Mouse (Mus musculus): ENCODE results near the gene Wwtr1. TPM values are rescaled to one million over a fixed set of nuclear protein-coding genes. Genes with fewer than 3 reads are reported as not detected.
A peak's percentile ranks its signal among the peaks of the same experiment; 100 is the strongest.

Gene Wwtr1
- 23.6 and 25.1 TPM in 2 replicates for polyA plus RNA-seq (2015; fragmentation: Nextera tagmentation; extraction: Ambion mirVana)

DNA sequence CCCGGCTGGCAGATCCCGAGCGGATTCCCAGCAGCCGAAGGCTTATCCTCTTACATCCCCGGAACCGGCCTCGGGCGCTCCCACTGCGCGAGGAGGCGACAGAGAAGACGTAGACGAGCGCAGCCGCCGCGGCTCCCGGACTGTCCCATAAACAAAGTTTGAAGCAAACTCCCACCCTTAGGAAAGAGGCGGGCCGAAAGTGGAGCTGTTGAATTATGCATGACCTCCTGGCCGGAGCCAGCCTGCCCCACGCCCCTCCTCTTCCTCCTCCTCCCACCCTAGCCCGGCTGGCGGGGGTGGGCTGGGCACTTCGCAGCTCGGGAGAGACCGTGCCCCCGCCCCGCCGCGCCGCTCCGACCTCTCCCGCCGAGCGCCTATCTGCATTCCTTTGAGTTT is at the start of gene Wwtr1:
Wwtr1 (minus strand) TSS at position 251 of the 396 bp plus-strand sequence.
- Histone ChIP-seq H3K27me3 (no peaks in the 10 kb centered on the region), H3K4me3 (peak within 1 kb of the TSS; percentile 90), H3K36me3 (peaks cover 1% of the 10 kb centered on the region; the same call in 1 of the 2 replicates), H3K4me1 (peaks cover 27% of the 10 kb centered on the region), H3K27ac (peak within 1 kb of the TSS; percentile 95), H3K4me2 (peak within 1 kb of the TSS; percentile 61), H3K9ac (peak within 1 kb of the TSS; percentile 91), H3K9me3 (no peaks in the 10 kb centered on the region)
- WGBS, result under 1% methylated on average over 30 of the region's 36 CpGs
- ATAC-seq (ENCODE audit: borderline replicate concordance, extremely low read depth, low FRiP score, low TSS enrichment), result peak; percentile 96

DNA sequence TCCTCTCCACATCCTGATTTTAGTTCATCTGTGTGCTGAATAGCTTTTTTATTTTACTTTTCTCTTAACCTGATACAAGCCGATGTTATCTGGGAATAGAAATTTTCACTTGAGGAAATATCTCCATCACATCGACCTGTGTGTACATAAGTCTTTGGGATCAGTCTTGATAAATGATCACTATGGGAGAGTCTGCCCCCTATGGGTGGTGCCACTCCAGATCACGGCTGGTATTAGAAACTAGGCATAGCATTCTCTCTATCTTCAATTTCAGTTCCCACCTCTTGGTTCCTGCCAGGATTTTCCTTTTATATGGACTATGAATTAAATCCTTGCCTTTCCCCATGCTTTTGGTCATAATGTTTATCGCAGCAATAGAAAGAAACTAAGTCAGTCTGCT is 44.0 kb upstream of the Wwtr1 start:
- Histone ChIP-seq H3K27ac (no peak overlapping the region), H3K27me3 (no peaks in the 10 kb centered on the region), H3K36me3 (no peaks in the 10 kb centered on the region), H3K9me3 (no peaks in the 10 kb centered on the region), H3K9ac (no peak overlapping the region), H3K4me1 (no peaks in the 10 kb centered on the region), H3K4me3 (no peak overlapping the region), H3K4me2 (no peak overlapping the region)
- whole genome bisulfite sequencing, result 63% methylated on average over 4 of the region's 4 CpGs
- ATAC-seq (ENCODE audit: borderline replicate concordance, extremely low read depth, low FRiP score, low TSS enrichment), result no peak

DNA sequence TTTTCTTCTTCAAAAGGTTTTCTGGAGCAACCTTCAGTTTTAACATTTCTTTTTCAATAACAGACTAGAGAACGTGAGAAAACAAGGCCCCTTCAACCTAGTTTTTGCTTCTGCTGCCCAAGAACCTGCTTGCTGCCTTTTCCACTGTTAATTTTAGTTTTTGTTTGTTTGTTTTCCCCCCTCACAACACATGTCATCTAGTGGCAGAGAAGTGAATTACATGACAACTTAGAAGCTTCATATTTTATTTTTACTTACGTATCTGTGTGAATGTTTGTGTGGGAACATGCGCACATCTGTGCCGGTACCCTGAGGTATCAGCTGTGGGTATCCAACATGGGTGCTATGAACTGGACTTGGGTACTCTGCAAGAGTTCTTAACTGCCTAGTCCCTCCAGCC is 39.9 kb upstream of the Wwtr1 start:
- Histone ChIP-seq H3K9me3 (no peaks in the 10 kb centered on the region), H3K4me2 (no peak overlapping the region), H3K36me3 (no peaks in the 10 kb centered on the region), H3K4me3 (no peak overlapping the region), H3K27ac (no peak overlapping the region), H3K9ac (no peak overlapping the region), H3K27me3 (no peaks in the 10 kb centered on the region), H3K4me1 (no peaks in the 10 kb centered on the region)
- no peak for ATAC-seq (ENCODE audit: borderline replicate concordance, extremely low read depth, low FRiP score, low TSS enrichment)
- WGBS, result 90% methylated on average over 4 of the region's 4 CpGs

DNA sequence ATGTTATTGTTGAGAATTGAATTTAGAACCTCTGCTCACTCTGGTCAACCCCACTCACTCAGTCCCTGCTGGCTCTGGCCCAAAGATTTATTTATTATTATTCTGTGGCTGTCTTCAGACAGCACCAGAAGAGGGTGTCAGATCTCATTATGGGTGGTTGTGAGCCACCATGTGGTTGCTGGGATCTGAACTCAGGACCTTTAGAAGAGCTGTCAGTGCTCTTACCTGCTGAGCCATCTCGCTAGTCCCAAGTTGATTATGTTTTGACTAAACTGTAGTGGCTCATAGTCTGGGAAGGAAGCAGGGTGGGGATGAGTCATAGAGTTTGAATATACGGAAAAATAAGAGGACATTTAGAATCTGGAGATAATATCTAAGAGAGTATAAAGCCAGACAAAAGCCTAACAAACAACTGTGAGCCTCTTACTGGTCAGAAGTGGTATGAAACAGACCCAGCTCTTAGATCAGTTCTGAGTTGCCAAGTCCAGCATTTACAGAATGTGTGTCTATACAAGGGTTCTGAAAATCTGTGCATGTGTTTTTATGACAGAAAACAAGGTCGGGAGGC is 36.8 kb upstream of the Wwtr1 start:
- Histone ChIP-seq H3K4me3 (no peak overlapping the region), H3K36me3 (no peaks in the 10 kb centered on the region), H3K4me1 (no peaks in the 10 kb centered on the region), H3K27me3 (no peaks in the 10 kb centered on the region), H3K9ac (no peak overlapping the region), H3K9me3 (no peaks in the 10 kb centered on the region), H3K4me2 (no peak overlapping the region), H3K27ac (no peak overlapping the region)
- ATAC-seq (ENCODE audit: borderline replicate concordance, extremely low read depth, low FRiP score, low TSS enrichment), result no peak
- WGBS, result 63% methylated on average over 3 of the region's 3 CpGs

DNA sequence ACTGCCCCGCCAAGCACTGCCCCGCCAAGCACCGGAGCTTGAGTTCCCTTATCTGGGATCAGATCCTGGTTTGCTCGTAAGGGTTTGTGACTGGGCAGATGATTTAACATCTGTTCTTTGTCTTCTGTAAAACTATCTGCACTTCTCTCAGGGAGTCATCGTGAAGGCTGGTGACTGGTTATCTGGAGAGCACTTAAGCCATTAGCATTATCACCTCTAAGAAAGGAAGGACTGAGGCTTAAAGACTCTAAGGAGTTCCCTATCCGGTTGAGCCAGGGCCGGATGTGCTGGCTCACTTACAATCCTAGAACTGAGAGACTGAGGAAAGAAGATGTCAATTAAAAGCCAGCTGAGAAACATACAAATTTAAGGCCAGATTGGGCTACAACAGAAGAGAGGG is 36.1 kb upstream of the Wwtr1 start:
- no peak overlapping the region for H3K9ac ChIP-seq
- no peak overlapping the region for H3K4me2 ChIP-seq
- no peak overlapping the region for H3K27ac ChIP-seq
- no peaks in the 10 kb centered on the region for H3K9me3 ChIP-seq
- 55% methylated on average over 7 of the region's 7 CpGs for WGBS
- ATAC-seq (ENCODE audit: borderline replicate concordance, extremely low read depth, low FRiP score, low TSS enrichment), result no peak
- no peak overlapping the region for H3K4me3 ChIP-seq
- no peaks in the 10 kb centered on the region for H3K4me1 ChIP-seq
- H3K27me3 ChIP-seq, result no peaks in the 10 kb centered on the region
- no peaks in the 10 kb centered on the region for H3K36me3 ChIP-seq

DNA sequence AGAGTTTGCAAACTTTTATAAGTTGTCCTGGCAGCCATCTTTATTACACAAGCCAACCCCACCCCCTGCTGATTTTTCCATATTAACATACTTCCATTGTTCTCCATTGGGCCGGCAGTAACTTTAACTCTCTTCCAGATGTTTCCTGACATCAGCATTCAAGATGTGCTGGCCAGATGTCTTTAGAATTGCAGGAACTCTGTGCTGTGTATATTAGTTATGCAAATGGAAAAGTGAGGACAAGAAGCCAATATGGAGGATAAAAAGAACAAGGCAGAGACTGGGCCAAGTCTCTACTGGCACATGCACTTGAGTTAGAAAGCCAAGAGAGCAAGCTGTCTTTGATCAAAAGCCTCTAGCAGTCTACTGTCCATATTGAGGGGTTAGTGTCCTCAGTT is 28.9 kb upstream of the Wwtr1 start:
- Histone ChIP-seq H3K36me3 (no peaks in the 10 kb centered on the region), H3K4me1 (0 out of 2 replicates have a peak, but pooled peaks cover 3% of the 10 kb centered on the region), H3K9ac (no peak overlapping the region), H3K4me2 (no peak overlapping the region), H3K27ac (no peak overlapping the region), H3K4me3 (no peak overlapping the region), H3K27me3 (no peaks in the 10 kb centered on the region), H3K9me3 (no peaks in the 10 kb centered on the region)
- ATAC-seq (ENCODE audit: borderline replicate concordance, extremely low read depth, low FRiP score, low TSS enrichment), result peak; percentile 73; the same call in 1 of the 2 replicates
- 39% methylated on average over 1 of the region's 1 CpGs for WGBS

DNA sequence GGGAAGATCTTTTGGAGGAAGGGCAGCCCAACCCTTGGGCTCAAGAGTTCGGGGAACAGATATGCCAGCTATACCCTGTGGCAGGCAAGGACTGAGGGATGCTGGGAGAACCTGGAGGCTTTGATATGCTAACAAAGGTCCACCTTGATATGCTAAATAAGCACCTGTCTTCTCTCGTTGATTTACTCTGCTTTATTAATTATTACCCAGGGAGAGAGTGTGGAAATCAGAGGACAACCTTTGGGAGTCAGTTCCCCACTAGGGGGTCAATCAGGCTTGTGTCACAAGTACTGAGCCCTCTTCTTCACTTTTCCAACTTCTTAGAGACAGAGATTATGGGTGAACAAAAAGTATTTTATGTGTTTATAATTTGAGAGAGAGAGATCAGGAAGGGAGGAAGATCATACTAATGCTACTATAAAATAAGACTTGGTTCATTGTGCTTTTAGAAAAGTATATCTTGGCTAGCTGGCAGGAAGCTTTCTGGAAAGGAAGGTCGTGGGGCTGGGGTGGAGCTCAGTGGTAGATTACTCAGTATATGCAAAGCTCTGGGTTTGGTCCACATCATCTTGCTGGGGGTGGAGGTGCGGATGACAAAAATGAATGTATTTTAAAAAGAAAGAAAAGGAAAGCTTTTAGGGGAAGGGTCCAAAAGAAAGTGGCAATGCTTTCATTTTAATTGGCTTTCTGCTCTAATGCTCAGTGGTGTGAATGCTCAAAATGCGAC is 28.3 kb upstream of the Wwtr1 start:
- no peaks in the 10 kb centered on the region for H3K36me3 ChIP-seq
- H3K27ac ChIP-seq, result no peak overlapping the region
- ATAC-seq (ENCODE audit: borderline replicate concordance, extremely low read depth, low FRiP score, low TSS enrichment), result no peak
- no peak overlapping the region for H3K4me2 ChIP-seq
- H3K27me3 ChIP-seq, result no peaks in the 10 kb centered on the region
- H3K9me3 ChIP-seq, result no peaks in the 10 kb centered on the region
- H3K9ac ChIP-seq, result no peak overlapping the region
- H3K4me3 ChIP-seq, result no peak overlapping the region
- H3K4me1 ChIP-seq, result 0 out of 2 replicates have a peak, but pooled peaks cover 3% of the 10 kb centered on the region
- 52% methylated on average over 5 of the region's 5 CpGs for WGBS

DNA sequence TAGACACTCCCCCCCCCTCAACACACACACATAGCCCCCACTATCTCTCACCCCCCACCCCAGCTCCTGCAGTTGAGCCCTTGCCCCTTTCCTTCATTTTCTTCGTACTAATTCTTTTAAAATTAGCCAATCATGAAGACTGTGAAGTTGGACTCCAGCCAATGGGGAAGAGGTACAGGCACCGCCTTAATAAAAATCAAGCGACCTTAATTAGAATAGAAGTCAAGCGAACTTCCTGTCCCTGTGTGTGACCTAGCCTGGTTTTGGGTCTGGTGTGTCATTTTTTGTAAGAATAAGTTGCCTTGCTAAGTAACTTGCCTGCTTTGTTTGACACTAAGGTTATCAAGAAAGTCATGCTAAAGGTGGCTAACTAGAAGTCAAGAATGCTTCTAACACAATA is 26.9 kb upstream of the Wwtr1 start:
- ATAC-seq (ENCODE audit: borderline replicate concordance, extremely low read depth, low FRiP score, low TSS enrichment), result no peak
- Histone ChIP-seq H3K4me1 (0 out of 2 replicates have a peak, but pooled peaks cover 3% of the 10 kb centered on the region), H3K4me3 (no peak overlapping the region), H3K36me3 (no peaks in the 10 kb centered on the region), H3K4me2 (no peak overlapping the region), H3K27ac (no peak overlapping the region), H3K27me3 (no peaks in the 10 kb centered on the region), H3K9me3 (no peaks in the 10 kb centered on the region), H3K9ac (no peak overlapping the region)
- WGBS, result 69% methylated on average over 4 of the region's 4 CpGs

DNA sequence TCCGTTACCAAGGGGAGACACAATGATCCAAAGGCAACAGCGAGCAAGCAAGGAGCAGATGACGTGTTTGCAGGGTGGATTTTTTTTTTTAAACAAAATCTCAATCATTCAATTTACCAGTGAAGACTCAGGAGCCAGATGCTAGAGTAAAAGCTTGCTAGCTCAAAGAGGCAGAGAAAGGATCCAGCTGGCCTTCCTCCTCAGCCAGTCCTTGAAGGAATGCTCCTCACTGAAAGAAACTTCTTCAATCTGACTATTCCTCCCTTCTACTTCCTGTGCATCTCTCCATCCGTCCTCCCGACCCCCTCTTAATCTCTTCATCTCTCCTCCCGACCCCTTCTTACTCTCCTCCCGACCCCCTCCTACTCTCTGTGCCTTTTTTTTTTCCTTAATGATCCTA is 20.9 kb upstream of the Wwtr1 start:
- Histone ChIP-seq H3K27me3 (no peaks in the 10 kb centered on the region), H3K9me3 (no peaks in the 10 kb centered on the region), H3K4me1 (no peaks in the 10 kb centered on the region), H3K4me3 (no peak overlapping the region), H3K4me2 (no peak overlapping the region), H3K36me3 (no peaks in the 10 kb centered on the region), H3K9ac (no peak overlapping the region), H3K27ac (no peak overlapping the region)
- no peak for ATAC-seq (ENCODE audit: borderline replicate concordance, extremely low read depth, low FRiP score, low TSS enrichment)
- 30% methylated on average over 7 of the region's 7 CpGs for WGBS

DNA sequence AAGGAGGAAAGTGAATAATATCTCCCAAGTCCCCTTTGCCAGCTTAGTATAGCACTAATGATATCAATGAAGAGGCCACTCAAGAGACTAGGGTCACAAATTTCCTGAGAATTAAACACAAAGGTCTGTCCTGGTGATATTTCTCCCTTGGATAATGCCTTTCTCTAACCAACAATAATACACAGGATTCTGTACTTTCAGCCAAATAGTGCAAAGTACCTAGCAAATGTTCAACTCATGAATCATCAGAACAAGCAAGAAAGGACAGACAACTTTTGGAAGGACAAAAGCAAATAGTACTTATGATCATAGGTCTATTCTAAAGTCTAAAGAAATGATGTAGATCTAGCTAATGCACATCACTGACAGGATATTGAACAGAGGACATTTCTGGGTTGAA is 19.8 kb upstream of the Wwtr1 start:
- H3K9me3 ChIP-seq, result no peaks in the 10 kb centered on the region
- ATAC-seq (ENCODE audit: borderline replicate concordance, extremely low read depth, low FRiP score, low TSS enrichment), result no peak

DNA sequence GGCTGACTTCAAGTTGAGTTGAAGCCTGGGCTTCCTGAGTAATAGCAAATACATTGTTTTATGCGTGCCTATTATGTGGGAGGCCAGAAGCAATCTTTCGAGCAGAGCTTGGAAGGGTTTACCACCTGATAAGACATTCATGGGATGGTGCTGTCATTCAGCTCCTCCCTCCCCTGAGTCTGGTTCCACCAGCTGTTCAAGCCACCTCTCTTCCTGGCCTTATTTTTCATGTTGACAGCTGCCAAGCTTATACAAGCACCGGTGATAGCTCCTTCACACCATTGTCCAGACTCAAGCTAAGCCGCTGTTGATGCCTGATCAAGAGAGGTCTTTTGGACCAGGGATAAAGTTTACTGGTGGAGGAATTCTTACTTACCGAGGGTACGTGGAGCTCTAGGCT is 10.3 kb upstream of the Wwtr1 start:
- Histone ChIP-seq H3K36me3 (no peaks in the 10 kb centered on the region), H3K27ac (no peak overlapping the region), H3K4me2 (no peak overlapping the region), H3K4me1 (no peaks in the 10 kb centered on the region), H3K9me3 (no peaks in the 10 kb centered on the region), H3K4me3 (no peak overlapping the region), H3K9ac (no peak overlapping the region), H3K27me3 (no peaks in the 10 kb centered on the region)
- no peak for ATAC-seq (ENCODE audit: borderline replicate concordance, extremely low read depth, low FRiP score, low TSS enrichment)
- WGBS, result 69% methylated on average over 6 of the region's 6 CpGs

More for the DNA sequence above, 19.8 kb upstream of the Wwtr1 start:
- Histone ChIP-seq H3K4me2 (no peak overlapping the region), H3K27me3 (no peaks in the 10 kb centered on the region), H3K4me1 (no peaks in the 10 kb centered on the region), H3K9ac (no peak overlapping the region), H3K4me3 (no peak overlapping the region), H3K36me3 (no peaks in the 10 kb centered on the region), H3K27ac (no peak overlapping the region)

DNA sequence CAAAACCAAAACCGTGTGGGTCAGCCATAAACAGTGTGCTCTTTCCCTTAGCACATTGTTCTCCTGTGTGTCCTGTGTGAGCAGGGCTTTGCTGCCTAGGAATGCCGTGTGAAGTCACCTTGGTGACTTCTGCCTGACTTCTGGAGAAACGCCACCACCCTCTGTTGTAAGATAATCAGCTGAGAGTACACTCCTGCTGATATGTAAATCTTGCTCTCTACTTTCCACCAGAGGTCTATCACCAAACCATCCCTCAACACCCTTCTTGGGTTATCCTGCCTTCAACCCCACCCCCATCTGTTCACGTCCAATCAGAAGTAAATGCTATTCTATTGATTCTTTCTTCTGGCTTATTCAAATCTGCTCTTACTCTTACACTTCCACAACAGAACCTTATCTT is 7.8 kb upstream of the Wwtr1 start:
- Histone ChIP-seq H3K27me3 (no peaks in the 10 kb centered on the region), H3K9me3 (no peaks in the 10 kb centered on the region), H3K9ac (no peak overlapping the region), H3K36me3 (no peaks in the 10 kb centered on the region), H3K4me1 (no peaks in the 10 kb centered on the region), H3K4me2 (no peak overlapping the region), H3K27ac (no peak overlapping the region), H3K4me3 (no peak overlapping the region)
- ATAC-seq (ENCODE audit: borderline replicate concordance, extremely low read depth, low FRiP score, low TSS enrichment), result no peak
- 48% methylated on average over 4 of the region's 4 CpGs for WGBS

All from lung, embryonic 15.5 days (tissue).